Mouse (Mus musculus): ENCODE results near the gene Efl1. TPM values are rescaled to one million over a fixed set of nuclear protein-coding genes. Genes with fewer than 3 reads are reported as not detected.
A peak's percentile ranks its signal among the peaks of the same experiment; 100 is the strongest.

Gene Efl1
- polyA plus RNA-seq, 1 experiment from 2014 or later = 24.8 TPM

DNA sequence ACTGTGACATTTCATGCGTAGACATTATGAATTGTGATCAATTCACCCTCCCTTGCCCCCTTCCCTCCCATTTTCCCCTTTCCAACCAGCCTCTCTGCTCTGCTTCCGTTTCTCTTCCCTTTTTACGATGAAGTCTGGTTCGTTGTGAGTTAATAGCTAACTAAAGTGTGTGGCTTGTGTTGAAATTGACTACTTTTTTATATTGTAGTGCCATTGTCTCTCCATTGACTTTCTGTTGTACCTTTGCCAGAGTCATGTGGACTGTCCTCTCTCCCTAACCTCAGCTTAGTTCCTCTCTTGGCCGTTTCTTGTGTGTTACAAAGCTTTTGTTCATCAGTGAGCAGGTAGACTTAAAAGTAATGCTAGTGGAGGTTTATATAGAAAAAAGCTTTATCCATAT lies 27.6 kb downstream of the Efl1 start:
- Histone ChIP-seq H3K9me3 (ENCODE audit: control insufficient read depth, low read length) (no peaks in the 10 kb centered on the region), H3K27ac (replicated peaks; ENCODE audit: low read depth, low read length) (no peak overlapping the region), H3K9ac (replicated peaks; ENCODE audit: low read length) (no peak overlapping the region), H3K27me3 (ENCODE audit: control insufficient read depth, insufficient read depth, low read length) (no peaks in the 10 kb centered on the region), H3K4me2 (ENCODE audit: low read length) (no peak overlapping the region), H3K36me3 (ENCODE audit: control insufficient read depth, insufficient read depth, low read length) (peaks cover 46% of the 10 kb centered on the region), H3K4me1 (ENCODE audit: control insufficient read depth, insufficient read depth, low read length) (no peaks in the 10 kb centered on the region), H3K4me3 (replicated peaks; ENCODE audit: low read depth, low read length) (no peak overlapping the region)
- DNase-seq (no peak), ATAC-seq (ENCODE audit: low FRiP score, low TSS enrichment) (no peak)
- 94% methylated on average over 5 of the region's 5 CpGs for WGBS

DNA sequence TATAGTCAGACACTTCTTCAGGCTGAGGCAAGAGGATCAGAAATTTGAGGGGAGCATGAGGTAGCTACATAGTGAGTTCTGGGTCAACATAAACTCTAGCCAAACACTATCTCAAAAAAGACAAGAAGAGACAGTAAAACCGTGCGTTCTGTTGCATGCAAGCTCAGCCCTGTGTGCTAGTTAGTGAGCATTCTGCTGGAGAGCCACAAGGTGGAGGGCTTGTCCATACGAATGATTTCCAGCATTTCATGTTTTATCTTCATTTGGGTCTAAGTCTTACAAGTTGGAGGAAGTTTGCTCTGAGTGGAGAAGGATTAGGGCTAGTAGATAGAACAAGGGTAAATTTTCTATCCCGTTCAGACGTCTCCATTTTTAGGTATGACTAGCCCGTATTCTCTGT lies 28.4 kb downstream of the Efl1 start:
- Histone ChIP-seq H3K36me3 (ENCODE audit: control insufficient read depth, insufficient read depth, low read length) (peaks cover 41% of the 10 kb centered on the region), H3K9ac (replicated peaks; ENCODE audit: low read length) (no peak overlapping the region), H3K9me3 (ENCODE audit: control insufficient read depth, low read length) (no peaks in the 10 kb centered on the region), H3K4me2 (ENCODE audit: low read length) (no peak overlapping the region), H3K4me3 (replicated peaks; ENCODE audit: low read depth, low read length) (no peak overlapping the region), H3K4me1 (ENCODE audit: control insufficient read depth, insufficient read depth, low read length) (no peaks in the 10 kb centered on the region), H3K27me3 (ENCODE audit: control insufficient read depth, insufficient read depth, low read length) (no peaks in the 10 kb centered on the region), H3K27ac (replicated peaks; ENCODE audit: low read depth, low read length) (no peak overlapping the region)
- WGBS = 89% methylated on average over 6 of the region's 6 CpGs
- peak; percentile 65 for DNase-seq
- no peak for ATAC-seq (ENCODE audit: low FRiP score, low TSS enrichment)

GRCm38 (mm10) chr7:82679901-82680300 lies 31.5 kb downstream of the Efl1 start:
- no peak for ATAC-seq (ENCODE audit: low FRiP score, low TSS enrichment)

GRCm38 (mm10) chr7:82688736-82689135 lies 40.3 kb downstream of the Efl1 start:
- no peaks in the 10 kb centered on the region for H3K4me1 ChIP-seq (ENCODE audit: control insufficient read depth, insufficient read depth, low read length)
- DNase-seq (peak; percentile 35), ATAC-seq (ENCODE audit: low FRiP score, low TSS enrichment) (no peak)
- H3K9me3 ChIP-seq (ENCODE audit: control insufficient read depth, low read length) = no peaks in the 10 kb centered on the region
- peaks cover 32% of the 10 kb centered on the region for H3K36me3 ChIP-seq (ENCODE audit: control insufficient read depth, insufficient read depth, low read length)
- H3K9ac ChIP-seq (replicated peaks; ENCODE audit: low read length) = no peak overlapping the region
- WGBS = 36% methylated on average over 3 of the region's 3 CpGs
- H3K4me2 ChIP-seq (ENCODE audit: low read length) = no peak overlapping the region
- no peak overlapping the region for H3K4me3 ChIP-seq (replicated peaks; ENCODE audit: low read depth, low read length)
- H3K27me3 ChIP-seq (ENCODE audit: control insufficient read depth, insufficient read depth, low read length) = no peaks in the 10 kb centered on the region
- no peak overlapping the region for H3K27ac ChIP-seq (replicated peaks; ENCODE audit: low read depth, low read length)

More at GRCm38 (mm10) chr7:82679901-82680300, 31.5 kb downstream of the Efl1 start:
- no peak overlapping the region for H3K9ac ChIP-seq (replicated peaks; ENCODE audit: low read length)
- no peak overlapping the region for H3K27ac ChIP-seq (replicated peaks; ENCODE audit: low read depth, low read length)
- DNase-seq = no peak
- no peaks in the 10 kb centered on the region for H3K9me3 ChIP-seq (ENCODE audit: control insufficient read depth, low read length)
- H3K27me3 ChIP-seq (ENCODE audit: control insufficient read depth, insufficient read depth, low read length) = no peaks in the 10 kb centered on the region
- H3K4me2 ChIP-seq (ENCODE audit: low read length) = no peak overlapping the region
- peaks cover 31% of the 10 kb centered on the region for H3K36me3 ChIP-seq (ENCODE audit: control insufficient read depth, insufficient read depth, low read length)
- no peaks in the 10 kb centered on the region for H3K4me1 ChIP-seq (ENCODE audit: control insufficient read depth, insufficient read depth, low read length)
- 93% methylated on average over 5 of the region's 5 CpGs for WGBS
- no peak overlapping the region for H3K4me3 ChIP-seq (replicated peaks; ENCODE audit: low read depth, low read length)

DNA sequence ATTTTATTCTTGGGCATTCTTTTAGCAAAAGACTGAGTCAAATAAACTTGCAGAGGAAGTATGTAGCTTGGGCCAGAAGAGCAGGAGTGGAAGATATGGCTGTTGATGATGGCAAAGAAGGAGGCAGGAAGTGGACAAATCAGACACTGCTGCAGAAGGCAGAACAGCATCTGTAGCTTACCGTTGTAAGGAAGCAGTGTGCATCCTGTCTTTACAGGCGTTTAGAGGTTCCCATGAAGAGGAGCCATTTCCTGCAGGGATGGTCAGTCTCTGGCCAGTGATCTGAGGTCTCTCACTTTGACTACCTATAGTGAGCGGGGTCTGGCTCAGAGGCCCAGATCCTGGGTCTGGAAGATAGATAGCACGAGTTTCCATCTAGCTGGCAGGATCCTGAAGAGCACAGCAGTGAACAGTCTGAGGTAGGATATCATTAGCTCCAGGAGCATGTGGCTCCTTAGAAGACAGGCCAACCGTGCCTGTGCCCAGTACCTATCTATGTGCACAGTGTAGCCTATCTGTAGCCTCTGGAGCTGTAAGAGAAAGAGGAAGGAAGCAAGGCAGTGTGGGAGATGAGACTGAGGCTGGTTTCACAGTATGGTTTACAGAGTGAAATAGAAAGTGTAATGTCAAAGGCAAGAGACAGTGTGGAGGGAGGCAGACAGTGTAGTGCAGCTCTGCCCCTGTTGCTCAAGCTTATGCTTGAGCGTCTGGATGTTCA lies 42.8 kb downstream of the Efl1 start:
- H3K4me3 ChIP-seq (replicated peaks; ENCODE audit: low read depth, low read length) = no peak overlapping the region
- no peaks in the 10 kb centered on the region for H3K9me3 ChIP-seq (ENCODE audit: control insufficient read depth, low read length)
- no peak overlapping the region for H3K27ac ChIP-seq (replicated peaks; ENCODE audit: low read depth, low read length)
- H3K9ac ChIP-seq (replicated peaks; ENCODE audit: low read length) = no peak overlapping the region
- H3K36me3 ChIP-seq (ENCODE audit: control insufficient read depth, insufficient read depth, low read length) = peaks cover 32% of the 10 kb centered on the region
- DNase-seq (no peak), ATAC-seq (ENCODE audit: low FRiP score, low TSS enrichment) (no peak)
- H3K4me1 ChIP-seq (ENCODE audit: control insufficient read depth, insufficient read depth, low read length) = no peaks in the 10 kb centered on the region
- no peak overlapping the region for H3K4me2 ChIP-seq (ENCODE audit: low read length)
- WGBS = 94% methylated on average over 6 of the region's 6 CpGs
- H3K27me3 ChIP-seq (ENCODE audit: control insufficient read depth, insufficient read depth, low read length) = no peaks in the 10 kb centered on the region

DNA sequence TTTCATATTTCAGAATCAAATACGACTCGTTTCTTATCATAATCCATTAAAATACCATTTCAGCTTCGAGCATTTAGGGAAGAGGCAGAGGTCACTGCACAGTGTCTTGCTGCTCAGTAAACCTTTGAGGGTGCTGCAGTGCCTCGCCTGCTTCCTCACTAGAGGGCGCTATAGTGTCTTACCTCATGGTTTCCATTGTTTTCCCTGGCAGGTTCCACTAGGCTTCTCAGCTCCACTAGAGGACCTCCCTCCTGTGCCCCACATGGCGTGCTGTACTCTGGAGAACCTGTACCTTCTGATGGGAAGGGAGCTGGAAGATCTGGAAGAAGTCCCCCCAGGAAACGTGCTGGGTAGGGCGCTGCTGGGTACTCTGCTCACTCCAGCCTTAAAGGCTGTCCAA lies 49.3 kb downstream of the Efl1 start:
- Histone ChIP-seq H3K4me2 (ENCODE audit: low read length) (no peak overlapping the region), H3K27me3 (ENCODE audit: control insufficient read depth, insufficient read depth, low read length) (no peaks in the 10 kb centered on the region), H3K36me3 (ENCODE audit: control insufficient read depth, insufficient read depth, low read length) (peaks cover 59% of the 10 kb centered on the region), H3K9ac (replicated peaks; ENCODE audit: low read length) (no peak overlapping the region), H3K9me3 (ENCODE audit: control insufficient read depth, low read length) (no peaks in the 10 kb centered on the region), H3K4me1 (ENCODE audit: control insufficient read depth, insufficient read depth, low read length) (no peaks in the 10 kb centered on the region), H3K27ac (replicated peaks; ENCODE audit: low read depth, low read length) (no peak overlapping the region), H3K4me3 (replicated peaks; ENCODE audit: low read depth, low read length) (no peak overlapping the region)
- DNase-seq (no peak), ATAC-seq (ENCODE audit: low FRiP score, low TSS enrichment) (no peak)
- WGBS = 78% methylated on average over 8 of the region's 8 CpGs

DNA sequence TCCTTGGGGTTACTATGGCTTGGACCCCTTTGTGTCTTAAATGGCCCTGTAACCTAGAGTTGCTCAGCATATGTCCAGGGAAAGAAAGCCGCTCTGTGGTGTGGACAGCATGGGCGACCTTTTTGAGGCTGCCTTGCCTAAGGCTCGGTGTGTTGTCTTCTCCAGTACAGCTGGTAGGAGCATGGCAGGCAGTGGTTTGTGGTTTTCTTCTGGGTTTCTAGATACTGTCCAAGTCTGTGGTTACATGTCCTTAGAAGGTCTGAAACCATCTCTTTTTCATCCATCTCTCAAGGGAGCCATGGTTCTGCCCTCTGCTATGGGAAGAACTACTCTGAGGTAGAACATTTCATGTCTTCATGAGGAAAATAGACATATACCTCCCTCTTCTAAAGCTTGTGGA lies 50.6 kb downstream of the Efl1 start:
- Histone ChIP-seq H3K4me1 (ENCODE audit: control insufficient read depth, insufficient read depth, low read length) (no peaks in the 10 kb centered on the region), H3K4me3 (replicated peaks; ENCODE audit: low read depth, low read length) (no peak overlapping the region), H3K27me3 (ENCODE audit: control insufficient read depth, insufficient read depth, low read length) (no peaks in the 10 kb centered on the region), H3K9me3 (ENCODE audit: control insufficient read depth, low read length) (no peaks in the 10 kb centered on the region), H3K9ac (replicated peaks; ENCODE audit: low read length) (no peak overlapping the region), H3K36me3 (ENCODE audit: control insufficient read depth, insufficient read depth, low read length) (peaks cover 47% of the 10 kb centered on the region), H3K27ac (replicated peaks; ENCODE audit: low read depth, low read length) (no peak overlapping the region), H3K4me2 (ENCODE audit: low read length) (no peak overlapping the region)
- WGBS = 97% methylated on average over 3 of the region's 3 CpGs
- DNase-seq (no peak), ATAC-seq (ENCODE audit: low FRiP score, low TSS enrichment) (no peak)

- Histone ChIP-seq H3K27ac (replicated peaks; ENCODE audit: low read depth, low read length) (no peak overlapping the region), H3K9me3 (ENCODE audit: control insufficient read depth, low read length) (no peaks in the 10 kb centered on the region), H3K27me3 (ENCODE audit: control insufficient read depth, insufficient read depth, low read length) (no peaks in the 10 kb centered on the region), H3K4me1 (ENCODE audit: control insufficient read depth, insufficient read depth, low read length) (no peaks in the 10 kb centered on the region), H3K4me3 (replicated peaks; ENCODE audit: low read depth, low read length) (no peak overlapping the region), H3K4me2 (ENCODE audit: low read length) (no peak overlapping the region), H3K36me3 (ENCODE audit: control insufficient read depth, insufficient read depth, low read length) (peaks cover 29% of the 10 kb centered on the region), H3K9ac (replicated peaks; ENCODE audit: low read length) (no peak overlapping the region)
- 69% methylated on average over 5 of the region's 5 CpGs for WGBS
- ATAC-seq (ENCODE audit: low FRiP score, low TSS enrichment) = no peak
- DNase-seq = no peak
Measured at GRCm38 (mm10) chr7:82702384-82703343, 54.2 kb downstream of the Efl1 start.

All from midbrain, embryonic 14.5 days (tissue).